Mouse (Mus musculus): ENCODE results near the gene Lamtor3. TPM values are rescaled to one million over a fixed set of nuclear protein-coding genes. Genes with fewer than 3 reads are reported as not detected.

Gene Lamtor3
- 108 and 114 TPM in 2 replicates for polyA plus RNA-seq (2015; fragmentation: Nextera tagmentation; extraction: Ambion mirVana)

GRCm38 (mm10) chr3:137918172-137918931 lies at the start of gene Lamtor3:
Gene Lamtor3, plus strand, starts transcription at chr3:137918506.
- Histone ChIP-seq H3K4me3 (peak within 1 kb of the TSS; percentile 92), H3K4me2 (replicated peaks) (peak within 1 kb of the TSS; percentile 84), H3K9ac (peak within 1 kb of the TSS; percentile 86), H3K36me3 (peaks cover 16% of the 10 kb centered on the region), H3K9me3 (no peaks in the 10 kb centered on the region), H3K27ac (peak within 1 kb of the TSS; percentile 74), H3K27me3 (no peaks in the 10 kb centered on the region), H3K4me1 (peaks cover 16% of the 10 kb centered on the region)
- ATAC-seq (ENCODE audit: low FRiP score, low read depth), result peak; percentile 89
- whole genome bisulfite sequencing, result under 1% methylated on average over 47 of the region's 47 CpGs

DNA sequence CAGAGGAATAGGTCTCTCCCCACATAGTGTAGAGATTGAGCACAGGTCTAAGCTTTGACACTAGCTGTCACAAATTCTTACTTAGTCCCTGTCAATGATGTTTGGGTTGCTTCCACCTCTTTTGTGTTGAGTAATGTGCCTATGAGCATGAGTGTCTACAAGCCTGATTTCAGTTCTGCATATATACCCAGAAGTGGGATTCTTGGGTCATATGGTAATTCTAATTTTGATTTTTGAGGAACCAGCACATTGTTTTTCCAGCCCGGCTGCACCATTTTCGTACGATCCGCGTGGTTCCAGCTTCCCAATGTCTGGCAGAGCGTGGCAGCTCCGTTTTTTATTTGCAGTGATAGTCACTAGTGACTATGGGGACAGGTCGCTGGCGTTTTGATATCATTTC lies 48.9 kb upstream of the Lamtor3 start:
- H3K27me3 ChIP-seq, result no peaks in the 10 kb centered on the region
- 0 out of 2 replicates have a peak overlapping the region, but pooled peaks have one; percentile 19 for H3K4me2 ChIP-seq (replicated peaks)
- no peak overlapping the region for H3K4me3 ChIP-seq
- WGBS, result 93% methylated on average over 9 of the region's 9 CpGs
- H3K9me3 ChIP-seq, result no peaks in the 10 kb centered on the region
- H3K27ac ChIP-seq, result no peak overlapping the region
- no peak overlapping the region for H3K9ac ChIP-seq
- peaks cover 20% of the 10 kb centered on the region for H3K4me1 ChIP-seq
- no peak for ATAC-seq (ENCODE audit: low FRiP score, low read depth)
- H3K36me3 ChIP-seq, result peaks cover 3% of the 10 kb centered on the region

GRCm38 (mm10) chr3:137879313-137879712 lies 39.0 kb upstream of the Lamtor3 start:
- Histone ChIP-seq H3K27me3 (no peaks in the 10 kb centered on the region), H3K36me3 (peaks cover 12% of the 10 kb centered on the region), H3K9me3 (peaks cover 4% of the 10 kb centered on the region; the same call in 1 of the 2 replicates), H3K4me1 (no peaks in the 10 kb centered on the region), H3K9ac (no peak overlapping the region), H3K4me3 (no peak overlapping the region), H3K27ac (no peak overlapping the region), H3K4me2 (replicated peaks) (no peak overlapping the region)
- WGBS, result 89% methylated on average over 3 of the region's 3 CpGs
- no peak for ATAC-seq (ENCODE audit: low FRiP score, low read depth)

DNA sequence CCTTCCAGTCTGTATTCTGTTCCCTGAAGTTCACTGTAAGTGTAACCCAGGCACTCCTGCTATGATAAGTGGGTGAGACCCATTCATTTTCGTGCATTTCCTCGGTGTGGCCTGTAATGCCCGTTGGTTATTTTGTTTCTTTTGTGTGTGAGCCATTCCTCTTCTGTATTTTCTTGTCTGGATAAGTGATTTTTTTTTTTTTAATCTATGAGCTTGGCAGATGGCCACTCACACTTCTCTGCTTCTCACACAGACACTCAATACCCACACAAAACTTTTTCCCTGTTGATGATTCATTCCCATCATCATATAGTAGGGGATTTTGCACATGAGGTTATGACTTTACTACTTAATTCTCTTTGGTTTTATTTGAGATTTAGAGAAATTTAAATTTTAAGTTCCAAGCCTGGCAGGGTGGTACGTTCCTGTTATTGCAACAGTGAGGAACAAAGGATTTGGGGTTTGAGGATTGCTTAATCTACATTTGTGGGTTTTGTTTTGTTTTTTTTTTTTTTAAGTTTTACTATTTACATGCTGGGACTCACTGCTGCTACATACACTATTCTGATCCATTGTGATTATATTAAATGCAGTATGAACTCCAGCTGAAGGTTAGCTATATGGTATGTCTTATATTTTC lies 38.1 kb upstream of the Lamtor3 start:
- Histone ChIP-seq H3K4me2 (replicated peaks) (no peak overlapping the region), H3K4me3 (no peak overlapping the region), H3K27me3 (no peaks in the 10 kb centered on the region), H3K9ac (no peak overlapping the region), H3K27ac (no peak overlapping the region), H3K4me1 (no peaks in the 10 kb centered on the region), H3K9me3 (peaks cover 4% of the 10 kb centered on the region; the same call in 1 of the 2 replicates), H3K36me3 (peaks cover 14% of the 10 kb centered on the region)
- ATAC-seq (ENCODE audit: low FRiP score, low read depth), result no peak
- WGBS, result 82% methylated on average over 4 of the region's 4 CpGs

DNA sequence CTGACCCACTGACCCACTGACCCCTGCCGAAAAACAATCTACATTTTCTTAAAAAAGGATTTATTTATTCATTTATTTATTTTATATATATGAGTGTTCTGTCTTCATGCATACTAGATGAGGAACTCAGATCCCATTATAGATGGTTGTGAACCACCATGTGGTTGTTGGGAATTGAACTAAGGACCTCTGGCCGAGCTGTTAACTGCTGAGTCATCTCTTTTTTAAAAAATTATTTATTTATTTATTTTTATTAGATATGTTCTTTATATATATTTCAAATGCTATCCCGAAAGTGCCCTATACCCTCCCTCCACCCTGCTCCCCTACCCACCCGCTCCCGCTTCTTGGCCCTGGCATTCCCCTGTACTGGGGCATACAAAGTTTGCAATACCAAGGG lies 37.2 kb upstream of the Lamtor3 start:
- Histone ChIP-seq H3K4me1 (no peaks in the 10 kb centered on the region), H3K4me3 (no peak overlapping the region), H3K4me2 (replicated peaks) (no peak overlapping the region), H3K9ac (no peak overlapping the region), H3K27ac (no peak overlapping the region), H3K9me3 (peaks cover 4% of the 10 kb centered on the region; the same call in 1 of the 2 replicates), H3K36me3 (peaks cover 15% of the 10 kb centered on the region), H3K27me3 (no peaks in the 10 kb centered on the region)
- no peak for ATAC-seq (ENCODE audit: low FRiP score, low read depth)
- 95% methylated on average over 5 of the region's 5 CpGs for WGBS

DNA sequence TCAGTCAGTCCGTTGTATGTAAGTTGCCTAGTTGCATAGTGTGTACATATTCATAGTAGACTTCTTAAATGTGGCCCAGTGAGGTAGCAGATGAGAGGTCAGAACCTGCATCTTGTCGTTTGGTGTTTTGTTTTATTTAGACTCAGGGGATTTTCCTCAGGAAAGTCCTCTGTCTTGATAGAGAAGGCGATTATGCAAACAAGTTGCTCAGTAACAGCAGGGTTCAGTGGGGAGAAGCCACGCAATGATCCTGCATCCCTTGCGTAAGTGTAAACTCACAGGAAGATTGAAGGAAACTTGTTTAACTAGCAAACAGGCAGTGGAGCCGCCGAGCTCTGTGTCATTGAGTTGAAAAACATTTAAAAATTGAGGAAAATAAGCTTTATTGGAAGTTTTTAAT lies 30.3 kb upstream of the Lamtor3 start:
- 79% methylated on average over 7 of the region's 7 CpGs for WGBS
- no peaks in the 10 kb centered on the region for H3K9me3 ChIP-seq
- no peak for ATAC-seq (ENCODE audit: low FRiP score, low read depth)
- H3K4me3 ChIP-seq, result no peak overlapping the region
- no peak overlapping the region for H3K4me2 ChIP-seq (replicated peaks)
- no peak overlapping the region for H3K27ac ChIP-seq
- no peak overlapping the region for H3K9ac ChIP-seq
- H3K27me3 ChIP-seq, result no peaks in the 10 kb centered on the region
- H3K36me3 ChIP-seq, result peaks cover 37% of the 10 kb centered on the region
- no peaks in the 10 kb centered on the region for H3K4me1 ChIP-seq

DNA sequence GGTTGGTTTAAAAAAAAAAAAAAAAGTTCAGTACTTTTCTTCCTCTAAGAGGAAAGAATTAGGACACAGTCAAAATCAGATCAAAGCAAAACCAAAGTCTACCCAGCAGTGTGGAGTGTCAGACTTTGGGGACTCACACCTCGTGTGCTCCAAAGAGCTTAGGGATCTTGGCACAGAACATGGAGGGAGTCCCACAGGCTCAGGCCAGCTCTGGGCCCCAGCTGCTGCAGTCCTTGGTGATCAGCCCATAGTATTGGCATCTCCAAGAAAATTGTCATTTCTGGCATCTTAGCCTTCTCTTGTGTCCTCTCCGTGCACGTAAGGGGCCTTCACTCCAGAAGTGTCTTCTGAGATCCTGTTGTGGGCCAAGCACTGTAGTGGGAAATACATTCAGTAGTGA lies 27.2 kb upstream of the Lamtor3 start:
- Histone ChIP-seq H3K9me3 (no peaks in the 10 kb centered on the region), H3K9ac (no peak overlapping the region), H3K36me3 (peaks cover 62% of the 10 kb centered on the region), H3K27ac (no peak overlapping the region), H3K4me2 (replicated peaks) (no peak overlapping the region), H3K27me3 (no peaks in the 10 kb centered on the region), H3K4me3 (no peak overlapping the region), H3K4me1 (no peaks in the 10 kb centered on the region)
- WGBS, result 79% methylated on average over 3 of the region's 3 CpGs
- no peak for ATAC-seq (ENCODE audit: low FRiP score, low read depth)

DNA sequence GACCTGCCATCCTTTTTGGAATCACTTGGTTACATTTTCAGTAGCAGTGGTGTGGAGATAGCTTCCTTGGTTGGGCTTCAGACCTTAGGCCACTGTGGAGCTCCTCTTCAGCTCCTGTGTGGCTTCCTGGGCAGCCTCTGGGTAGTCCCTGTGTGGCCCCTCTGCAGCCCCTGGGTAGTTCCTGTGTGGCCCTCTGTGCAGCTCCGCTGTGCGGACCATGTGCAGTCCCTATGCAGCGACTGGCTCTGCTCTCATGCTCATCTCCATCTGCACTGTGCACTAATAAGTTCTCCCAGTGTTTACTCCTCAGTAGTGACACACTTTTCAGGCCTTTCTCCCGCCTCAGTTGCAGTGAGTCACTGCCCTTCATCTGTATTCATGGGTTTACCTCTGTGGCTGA lies 26.2 kb upstream of the Lamtor3 start:
- Histone ChIP-seq H3K27ac (no peak overlapping the region), H3K4me1 (no peaks in the 10 kb centered on the region), H3K4me3 (no peak overlapping the region), H3K36me3 (peaks cover 66% of the 10 kb centered on the region), H3K9ac (no peak overlapping the region; the same call in 1 of the 2 replicates), H3K27me3 (no peaks in the 10 kb centered on the region), H3K4me2 (replicated peaks) (no peak overlapping the region), H3K9me3 (no peaks in the 10 kb centered on the region)
- ATAC-seq (ENCODE audit: low FRiP score, low read depth), result no peak
- 93% methylated on average over 4 of the region's 4 CpGs for WGBS

- 89% methylated on average over 4 of the region's 4 CpGs for WGBS
- ATAC-seq (ENCODE audit: low FRiP score, low read depth), result no peak
- Histone ChIP-seq H3K9me3 (no peaks in the 10 kb centered on the region), H3K4me3 (no peak overlapping the region), H3K27me3 (no peaks in the 10 kb centered on the region), H3K36me3 (peaks cover 72% of the 10 kb centered on the region), H3K9ac (no peak overlapping the region), H3K27ac (no peak overlapping the region), H3K4me1 (no peaks in the 10 kb centered on the region), H3K4me2 (replicated peaks) (no peak overlapping the region)
These were observed 24.5 kb upstream of the Lamtor3 start for GRCm38 (mm10) chr3:137893789-137894188.

DNA sequence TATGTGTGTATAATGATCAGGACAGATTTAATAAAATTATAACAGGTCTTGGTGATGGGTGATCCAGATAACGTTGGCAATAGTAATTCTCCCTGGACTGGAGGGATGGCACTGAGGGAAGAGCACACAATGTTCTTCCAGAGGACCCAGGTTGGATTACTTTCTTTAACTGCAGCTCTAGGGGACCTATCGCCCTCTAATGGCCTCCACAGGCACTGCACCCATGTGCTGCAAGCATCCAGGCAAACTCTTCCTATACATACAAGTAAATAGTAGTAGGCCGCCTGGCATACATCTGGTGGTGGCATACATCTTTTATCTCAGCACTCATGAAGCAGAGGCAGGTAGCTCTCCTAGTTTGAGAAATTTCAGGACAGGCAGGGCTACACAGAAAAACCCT lies 23.1 kb upstream of the Lamtor3 start:
- Histone ChIP-seq H3K9me3 (no peaks in the 10 kb centered on the region), H3K4me3 (no peak overlapping the region), H3K27me3 (no peaks in the 10 kb centered on the region), H3K4me1 (no peaks in the 10 kb centered on the region), H3K4me2 (replicated peaks) (no peak overlapping the region), H3K9ac (no peak overlapping the region), H3K36me3 (peaks cover 64% of the 10 kb centered on the region), H3K27ac (no peak overlapping the region)
- WGBS, result 90% methylated on average over 3 of the region's 3 CpGs
- ATAC-seq (ENCODE audit: low FRiP score, low read depth), result no peak

- 66% methylated on average over 4 of the region's 4 CpGs for WGBS
- peaks cover 63% of the 10 kb centered on the region for H3K36me3 ChIP-seq
- H3K27me3 ChIP-seq, result no peaks in the 10 kb centered on the region
- no peak overlapping the region for H3K4me3 ChIP-seq
- H3K27ac ChIP-seq, result no peak overlapping the region
- H3K4me1 ChIP-seq, result no peaks in the 10 kb centered on the region
- no peak overlapping the region for H3K4me2 ChIP-seq (replicated peaks)
- no peak for ATAC-seq (ENCODE audit: low FRiP score, low read depth)
- H3K9ac ChIP-seq, result no peak overlapping the region
- no peaks in the 10 kb centered on the region for H3K9me3 ChIP-seq
These were observed 21.9 kb upstream of the Lamtor3 start for GRCm38 (mm10) chr3:137896386-137896785.

- H3K27ac ChIP-seq, result no peak overlapping the region
- peaks cover 60% of the 10 kb centered on the region for H3K36me3 ChIP-seq
- no peak for ATAC-seq (ENCODE audit: low FRiP score, low read depth)
- no peaks in the 10 kb centered on the region for H3K27me3 ChIP-seq
- H3K4me3 ChIP-seq, result no peak overlapping the region
- H3K9me3 ChIP-seq, result no peaks in the 10 kb centered on the region
- no peak overlapping the region for H3K4me2 ChIP-seq (replicated peaks)
- no peaks in the 10 kb centered on the region for H3K4me1 ChIP-seq
- 96% methylated on average over 3 of the region's 3 CpGs for WGBS
- H3K9ac ChIP-seq, result no peak overlapping the region
These were observed 21.4 kb upstream of the Lamtor3 start for GRCm38 (mm10) chr3:137896867-137897266.
